Mouse (Mus musculus): ENCODE results near the gene Thtpa. TPM values are rescaled to one million over a fixed set of nuclear protein-coding genes. Genes with fewer than 3 reads are reported as not detected.

Thtpa gene
- total RNA-seq, 2 experiments from 2014 or later = 11.3 to 13.8 TPM

DNA sequence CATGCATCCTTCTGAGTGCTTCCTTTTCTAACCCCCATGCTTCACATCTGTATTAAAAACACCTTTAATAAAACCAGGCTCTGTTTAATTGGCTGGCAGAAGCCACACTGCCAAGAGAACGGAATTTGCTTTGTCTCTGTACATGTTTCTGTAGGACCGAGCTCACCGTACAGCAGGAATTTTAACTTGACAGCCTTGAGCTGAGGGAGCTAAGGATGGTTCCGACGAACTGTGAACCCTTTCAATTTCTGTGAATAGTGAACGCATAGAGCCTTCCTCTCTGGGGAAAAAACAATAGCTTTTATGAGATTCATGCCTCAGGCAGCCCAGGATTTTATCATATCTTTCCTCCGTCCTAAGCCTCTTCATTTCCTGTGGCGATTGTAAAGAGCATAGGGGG is 27.8 kb downstream of the Thtpa start:
- intact Hi-C loops (cut with DNase I) = loop anchor here (1.0 to 5.0 kb wide), 2 partner anchors 39 to 315 kb away; no protein-coding TSS in a partner anchor
- DNase-seq = no peak

DNA sequence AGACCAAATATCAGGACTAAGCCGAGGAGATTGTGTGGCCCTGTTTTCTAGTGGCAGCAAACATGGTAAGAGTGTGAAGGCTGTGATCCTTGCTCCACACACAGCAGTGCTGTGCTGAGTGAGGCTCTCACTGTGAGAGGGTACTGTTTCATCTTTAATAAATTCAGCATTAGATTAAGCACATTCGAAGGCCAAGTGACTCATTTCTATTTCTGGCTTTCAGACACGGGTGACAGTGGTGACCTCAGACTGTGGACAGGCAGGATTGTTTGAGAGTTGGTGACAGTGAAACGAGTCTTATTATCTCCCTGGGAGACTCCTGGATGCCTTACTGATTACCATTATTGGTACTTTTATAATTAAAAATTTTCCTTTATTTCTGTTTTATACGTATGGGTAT is 31.1 kb downstream of the Thtpa start:
- intact Hi-C loops (cut with DNase I) = no loop called here

GRCm38 (mm10) chr14:55126521-55126920 is 31.9 kb downstream of the Thtpa start:
- DNase-seq = no peak
- intact Hi-C loops (cut with DNase I) = no loop called here

More for the DNA sequence above, 31.1 kb downstream of the Thtpa start:
- DNase-seq = no peak

DNA sequence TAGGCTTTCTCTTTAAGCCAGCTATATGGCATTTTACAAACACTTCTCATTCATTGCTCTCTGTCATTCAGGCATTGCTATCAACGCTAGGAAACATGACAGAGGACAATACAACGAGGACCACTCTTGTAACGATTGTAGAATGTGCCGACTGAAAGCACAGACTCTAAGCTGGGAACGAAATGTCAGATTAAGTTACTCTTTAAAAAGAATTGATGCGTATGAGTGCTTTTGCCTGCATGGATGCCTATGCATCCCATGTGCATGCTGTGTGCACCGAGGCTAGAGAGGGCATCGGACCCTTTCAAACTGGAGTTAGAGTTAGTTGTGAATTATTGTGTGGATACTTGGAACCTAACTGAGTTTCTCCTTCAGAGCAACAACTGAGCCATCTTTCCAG is 41.1 kb downstream of the Thtpa start:
- DNase-seq = no peak
- intact Hi-C loops (cut with DNase I) = no loop called here

DNA sequence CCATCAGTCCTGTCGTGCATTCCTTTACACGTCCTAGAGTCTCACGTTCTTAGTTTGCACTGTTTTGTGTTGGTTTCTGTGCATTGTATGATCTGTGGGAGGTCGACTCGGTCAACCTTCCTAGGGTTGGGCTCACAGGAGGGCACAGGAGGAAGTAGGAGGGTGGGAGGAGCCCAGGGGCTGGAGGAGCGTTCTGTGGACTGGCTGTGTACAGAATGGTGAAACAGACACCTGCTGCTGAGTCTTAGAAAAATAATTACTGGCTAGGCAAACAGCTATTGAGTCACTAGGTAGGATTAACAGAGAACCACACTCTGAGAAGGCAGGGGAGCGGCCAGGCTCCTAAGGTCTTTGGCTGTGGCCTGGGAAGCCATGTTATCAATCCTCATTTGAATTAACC is 44.7 kb downstream of the Thtpa start:
- no peak for DNase-seq
- intact Hi-C loops (cut with DNase I) = no loop called here

DNA sequence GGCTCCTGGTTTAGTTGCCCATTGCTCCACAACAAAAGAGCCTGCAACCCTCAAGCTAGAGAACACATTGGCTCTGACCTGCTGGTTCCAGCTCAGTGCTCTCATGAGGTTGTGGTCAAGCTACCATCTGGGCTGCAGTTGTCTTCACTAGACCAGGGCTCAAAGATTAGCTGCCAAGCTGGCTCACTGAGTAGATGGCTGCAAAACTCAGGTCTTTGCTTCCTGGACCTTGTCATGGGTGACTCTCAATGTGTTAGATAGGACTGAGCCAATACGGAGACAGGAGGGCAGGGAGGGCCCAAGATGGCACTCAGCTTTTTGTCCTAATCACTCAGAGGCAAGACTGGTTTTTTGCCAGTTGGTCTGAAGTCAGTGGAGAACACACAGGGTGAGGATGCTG is 51.7 kb downstream of the Thtpa start:
- intact Hi-C loops (cut with DNase I) = loop anchor here (5.0 kb wide), 1 partner anchor 291 kb away; no protein-coding TSS in a partner anchor
- no peak for DNase-seq

GRCm38 (mm10) chr14:55146829-55147401 is 52.3 kb downstream of the Thtpa start:
- intact Hi-C loops (cut with DNase I) = loop anchor here (5.0 kb wide), 1 partner anchor 290 kb away; no protein-coding TSS in a partner anchor
- DNase-seq = peak; percentile 60 to 63

GRCm38 (mm10) chr14:55148363-55148915 is 53.9 kb downstream of the Thtpa start:
- intact Hi-C loops (cut with DNase I) = loop anchor here (2.0 to 5.0 kb wide), 2 partner anchors 289 to 388 kb away; no protein-coding TSS in a partner anchor
- DNase-seq = peak; percentile 69 to 84

Other genes starting within 250 kb of the Thtpa start
- gene Homez, start 223.8 kb upstream of the Thtpa start, total RNA-seq (2021) = 10 to 100 TPM in 1 of 2 experiments, 1 to 10 TPM in 1; 8.7 to 11.2 TPM
- gene Ppp1r3e, start 217.2 kb upstream of the Thtpa start, total RNA-seq (2021) = 1 to 10 TPM; 5.6 to 6.2 TPM
- gene Bcl2l2, start 211.4 kb upstream of the Thtpa start, total RNA-seq (2021) = 10 to 100 TPM; 39.3 to 41.8 TPM
- gene Gm20521, start 211.3 kb upstream of the Thtpa start, total RNA-seq (2021) = 1 to 10 TPM in 1 of 2 experiments, not detected in 1; 1.6 TPM
- 100 to 1,000 TPM in 1 of 2 experiments, 10 to 100 TPM in 1; 99.4 to 103 TPM for gene Pabpn1, start 202.3 kb upstream of the Thtpa start, total RNA-seq (2021)
- gene Slc22a17, start 181.7 kb upstream of the Thtpa start, total RNA-seq (2021) = 10 to 100 TPM in 1 of 2 experiments, 1 to 10 TPM in 1; 9.6 to 10.8 TPM
- 1 to 10 TPM; 7.4 TPM for gene Efs, start 168.7 kb upstream of the Thtpa start, total RNA-seq (2021)
- gene Il25, start 162.1 kb upstream of the Thtpa start, total RNA-seq (2021) = not detected
- gene Cmtm5, start 158.5 kb upstream of the Thtpa start, total RNA-seq (2021) = under 1 TPM in 1 of 2 experiments, not detected in 1; 0.91 TPM
- over 10,000 TPM; 20,580 to 20,870 TPM for gene Myh6, start 127.9 kb upstream of the Thtpa start, total RNA-seq (2021)
- not detected for gene Gm17428, start 117.9 kb upstream of the Thtpa start, total RNA-seq (2021)
- 1,000 to 10,000 TPM; 1,842 to 1,858 TPM for gene Myh7, start 100.2 kb upstream of the Thtpa start, total RNA-seq (2021)
- gene Ngdn, start 79.3 kb upstream of the Thtpa start, total RNA-seq (2021) = 10 to 100 TPM; 30.6 to 33.9 TPM
- 1 to 10 TPM; 2.2 to 3.4 TPM for gene Zfhx2, start 2.5 kb upstream of the Thtpa start, total RNA-seq (2021)
- 1 to 10 TPM; 5.5 to 5.7 TPM for gene Ap1g2, start 11.8 kb downstream of the Thtpa start, total RNA-seq (2021)
- under 1 TPM; 0.12 to 0.15 TPM for gene Jph4, start 22.2 kb downstream of the Thtpa start, total RNA-seq (2021)
- not detected for gene Dhrs2, start 127.2 kb downstream of the Thtpa start, total RNA-seq (2021)

All from heart, postnatal 10 days (tissue).